Mouse (Mus musculus) lung, adult 2 months (tissue): Measurements from ENCODE around the gene Calhm5. TPM values are rescaled to one million over a fixed set of nuclear protein-coding genes. Genes with fewer than 3 reads are reported as not detected.

Experiments
- DNase-seq: peaks from one replicate; pipeline ENCODE4 v3.0.0; 2022
- H3K4me1 ChIP-seq: fragments of 200-500 bp; 2 replicates; pipeline ENCODE4 v1.6.1; 2011; ENCODE audit warnings: low read length; ENCODE audit not compliant: control insufficient read depth, insufficient read depth
- H3K4me3 ChIP-seq: fragments of 200-500 bp; replicated peaks from 2 replicates; pipeline ENCODE3; 2011; ENCODE audit warnings: low read depth, mild to moderate bottlenecking, control low read depth, low read length; ENCODE audit errors: extremely low read depth
- CTCF ChIP-seq: fragments of 200-500 bp; IDR thresholded peaks from 2 replicates; pipeline ENCODE4 v1.5.1; 2011; ENCODE audit warnings: mild to moderate bottlenecking, low read length, control low read depth; ENCODE audit not compliant: insufficient read depth
- POLR2A ChIP-seq: fragments of 200-500 bp; IDR thresholded peaks from 2 replicates; pipeline ENCODE4 v1.6.1; 2011; ENCODE audit warnings: low read depth, mild to moderate bottlenecking, control low read depth, low read length, borderline replicate concordance; ENCODE audit errors: extremely low read depth
- WGBS: fragments of 180-500 bp; shearing (Covaris S2); methylation state at CpG from one replicate; pipeline ENCODE4 v1.1.7; 2018; 5-methylcytosine and 5-hydroxymethylcytosine counted together
- polyA plus RNA-seq: library from polyadenylated mRNA; depleted of rRNA; stranded (reverse); fragments of >200 nt; gene quantifications from 2 replicates; pipeline ENCODE4 v1.2.3, GENCODE M21; 2012

Gene Calhm5
- polyA plus RNA-seq, 1 experiment = 1.2 TPM

- no peak for TF ChIP-seq CTCF
- no peak for TF ChIP-seq POLR2A
- H3K4me3 ChIP-seq = no peak overlapping the region
- WGBS = 46% methylated on average over 3 of the region's 3 CpGs
- DNase-seq = no peak
- H3K4me1 ChIP-seq = no peaks in the 10 kb centered on the region
Observed at GRCm38 (mm10) chr10:34117131-34117530, 20.8 kb upstream of the Calhm5 start.

- 63% methylated on average over 4 of the region's 4 CpGs for WGBS
- no peak for DNase-seq
- Histone ChIP-seq H3K4me3 (no peak overlapping the region), H3K4me1 (no peaks in the 10 kb centered on the region)
- TF ChIP-seq CTCF (no peak), POLR2A (no peak)
Observed at GRCm38 (mm10) chr10:34111964-34112738, 15.8 kb upstream of the Calhm5 start.

- WGBS = 70% methylated on average over 13 of the region's 13 CpGs
- H3K4me3 ChIP-seq = no peak overlapping the region
- no peak for DNase-seq
- no peaks in the 10 kb centered on the region for H3K4me1 ChIP-seq
- no peak for TF ChIP-seq POLR2A
- no peak for TF ChIP-seq CTCF
Observed at GRCm38 (mm10) chr10:34110863-34111465, 14.6 kb upstream of the Calhm5 start.

- TF ChIP-seq CTCF (no peak), POLR2A (no peak)
- H3K4me1 ChIP-seq = no peaks in the 10 kb centered on the region
- 59% methylated on average over 12 of the region's 12 CpGs for WGBS
- H3K4me3 ChIP-seq = peak overlapping the region; percentile 55
- DNase-seq = no peak
Observed at GRCm38 (mm10) chr10:34095964-34096363, 355 bp downstream of the Calhm5 start.

GRCm38 (mm10) chr10:34095147-34095546 is 1.2 kb downstream of the Calhm5 start:
- no peak for TF ChIP-seq CTCF
- no peak for TF ChIP-seq POLR2A
- no peak for DNase-seq
- Histone ChIP-seq H3K4me1 (no peaks in the 10 kb centered on the region), H3K4me3 (no peak overlapping the region)
- 66% methylated on average over 2 of the region's 2 CpGs for WGBS

- H3K4me3 ChIP-seq = no peak overlapping the region
- no peak for DNase-seq
- TF ChIP-seq POLR2A (no peak), CTCF (no peak)
- 72% methylated on average over 5 of the region's 5 CpGs for WGBS
- no peaks in the 10 kb centered on the region for H3K4me1 ChIP-seq
Observed at GRCm38 (mm10) chr10:34091888-34092287, 4.4 kb downstream of the Calhm5 start.

- 58% methylated on average over 1 of the region's 1 CpGs for WGBS
- DNase-seq = no peak
- Histone ChIP-seq H3K4me1 (no peaks in the 10 kb centered on the region), H3K4me3 (no peak overlapping the region)
- TF ChIP-seq CTCF (no peak), POLR2A (no peak)
Observed at GRCm38 (mm10) chr10:34090481-34090880, 5.8 kb downstream of the Calhm5 start.

GRCm38 (mm10) chr10:34089517-34089916 is 6.8 kb downstream of the Calhm5 start:
- 58% methylated on average over 3 of the region's 3 CpGs for WGBS
- TF ChIP-seq CTCF = no peak
- no peak for TF ChIP-seq POLR2A
- no peak for DNase-seq
- no peak overlapping the region for H3K4me3 ChIP-seq
- no peaks in the 10 kb centered on the region for H3K4me1 ChIP-seq

- DNase-seq = no peak
- TF ChIP-seq POLR2A (no peak), CTCF (no peak)
- WGBS = 67% methylated on average over 2 of the region's 2 CpGs
- H3K4me1 ChIP-seq = no peaks in the 10 kb centered on the region
- H3K4me3 ChIP-seq = no peak overlapping the region
Observed at GRCm38 (mm10) chr10:34088515-34088914, 7.8 kb downstream of the Calhm5 start.

GRCm38 (mm10) chr10:34086514-34086913 is 9.8 kb downstream of the Calhm5 start:
- no peak for DNase-seq
- Histone ChIP-seq H3K4me1 (no peaks in the 10 kb centered on the region), H3K4me3 (no peak overlapping the region)
- WGBS = 47% methylated on average over 1 of the region's 1 CpGs
- no peak for TF ChIP-seq CTCF
- no peak for TF ChIP-seq POLR2A
